In genomic region chr10:20233451-20233850, GRCm38 (mm10) we compare ENCODE assay signal across 12 mouse cellular contexts.
"Had no signal": no experiment of that assay in that cellular context is flagged by ENCODE, and none has a peak within 500 bp of the region (broad histone marks: within the 10 kb centered on the region; RNA-seq: fewer than 3 reads in every experiment).

No protein-coding gene starts in this region.

- H3K9ac ChIP-seq: limb, embryonic 15.5 days; liver, embryonic 14.5 days; midbrain, embryonic 15.5 days; neural tube, embryonic 13.5 days had no signal

- H3K27me3 ChIP-seq: limb, embryonic 15.5 days; midbrain, embryonic 15.5 days; neural tube, embryonic 13.5 days had no signal

- ATAC-seq: midbrain, embryonic 15.5 days had no signal

- H3K36me3 ChIP-seq: limb, embryonic 15.5 days; midbrain, embryonic 15.5 days; neural tube, embryonic 13.5 days had no signal

- H3K4me1 ChIP-seq: limb, embryonic 15.5 days; midbrain, embryonic 15.5 days; neural tube, embryonic 13.5 days had no signal

- DNase-seq: kidney, adult 18-20 months; kidney, postnatal 10 days; kidney, postnatal 4 days; right cerebral cortex, postnatal 14 days; thymus, adult 18-20 months; thymus, postnatal 14 days had no signal

- H3K4me3 ChIP-seq: layer of hippocampus, adult 2 months; limb, embryonic 15.5 days; midbrain, embryonic 15.5 days; neural tube, embryonic 13.5 days had no signal

- H3K27ac ChIP-seq: layer of hippocampus, adult 2 months; limb, embryonic 15.5 days; liver, embryonic 14.5 days; midbrain, embryonic 15.5 days; neural tube, embryonic 13.5 days had no signal

- H3K9me3 ChIP-seq: limb, embryonic 15.5 days; midbrain, embryonic 15.5 days; neural tube, embryonic 13.5 days had no signal

- H3K4me2 ChIP-seq: limb, embryonic 15.5 days; midbrain, embryonic 11.5 days; midbrain, embryonic 15.5 days; neural tube, embryonic 13.5 days had no signal
